Mouse (Mus musculus) left cerebral cortex, adult 8-10 months (tissue): ENCODE results near the gene Plekha7. TPM values are rescaled to one million over a fixed set of nuclear protein-coding genes. Genes with fewer than 3 reads are reported as not detected.

Experiments used
- DNase-seq, 2 experiments: peaks; one replicate each; pipeline ENCODE4 v3.0.0; 2022; ENCODE audit warnings: low spot score in 2 of 2
- total RNA-seq, 4 experiments: library from RNA; stranded (reverse); gene quantifications; 2 replicates each; pipeline ENCODE4 v1.2.4; 2022

Plekha7 gene
- total RNA-seq, 4 experiments from 2014 or later = 24.7 to 30.1 (median 27.0) TPM

DNA sequence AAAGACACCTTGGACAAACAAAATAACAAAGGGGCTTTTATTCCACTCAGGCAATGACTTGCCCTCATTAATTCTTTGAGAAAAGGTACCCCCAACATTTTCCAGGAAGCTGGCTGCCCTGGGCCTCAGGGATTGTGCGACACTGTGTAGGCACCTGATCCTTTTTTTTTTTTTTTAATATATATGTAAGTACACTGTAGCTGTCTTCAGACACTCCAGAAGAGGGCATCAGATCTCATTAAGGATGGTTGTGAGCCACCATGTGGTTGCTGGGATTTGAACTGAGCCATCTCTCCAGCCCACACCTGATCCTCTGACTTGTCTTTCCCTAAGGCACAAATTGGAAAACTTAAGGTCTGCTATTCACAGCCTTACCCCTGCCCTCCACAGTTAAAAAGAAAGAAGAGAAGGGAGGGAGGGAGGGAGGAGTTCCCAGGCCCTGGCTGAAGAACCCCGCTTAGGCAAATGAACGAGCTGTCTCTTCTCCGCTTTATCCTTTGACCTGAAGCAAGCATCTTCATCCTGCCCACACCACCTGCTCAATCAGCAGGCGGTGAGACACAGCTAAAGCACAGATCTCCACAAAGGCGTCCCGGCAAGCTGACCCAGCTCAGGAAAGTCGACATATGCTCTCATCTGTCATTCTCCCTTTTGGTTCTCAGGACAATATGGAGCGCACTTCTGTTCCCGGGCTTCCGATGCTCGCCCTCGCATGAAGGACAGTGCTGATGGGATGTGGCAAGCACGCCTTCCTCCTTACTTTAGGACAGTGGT, 85.0 kb downstream of the Plekha7 start:
- no peak for DNase-seq

DNA sequence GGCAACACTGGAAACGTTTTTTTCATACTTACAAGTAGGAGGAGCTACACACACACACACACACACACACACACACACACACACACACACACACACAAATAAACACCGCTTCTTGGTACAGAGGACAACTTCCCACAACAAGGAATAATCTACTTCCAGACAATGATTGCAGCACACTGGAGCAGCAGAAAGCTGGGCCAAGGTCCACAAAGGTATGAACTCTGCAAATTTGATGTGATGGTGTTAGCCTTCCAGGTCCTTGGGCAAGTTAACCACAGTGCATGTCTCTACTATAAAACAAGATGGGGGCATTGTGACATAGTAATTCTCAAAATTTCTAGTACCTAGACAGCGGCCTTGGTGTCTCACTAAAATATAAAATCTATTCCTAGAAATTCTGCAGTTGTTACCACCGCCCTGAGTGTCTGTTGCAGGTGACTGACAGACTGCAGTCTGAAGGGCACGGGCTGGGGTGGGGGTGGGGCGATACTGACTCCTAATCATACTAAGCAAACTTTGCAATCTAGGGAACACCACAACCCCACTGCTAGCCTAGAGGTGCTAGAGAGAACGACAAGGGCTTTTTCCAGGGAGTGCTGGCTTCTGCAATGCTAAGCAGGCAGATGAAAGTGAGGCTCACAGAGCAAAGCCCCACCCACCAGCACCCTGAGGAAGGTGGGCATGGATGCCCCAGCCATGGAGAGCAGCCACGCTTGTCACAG, 85.7 kb downstream of the Plekha7 start:
- no peak for DNase-seq

DNA sequence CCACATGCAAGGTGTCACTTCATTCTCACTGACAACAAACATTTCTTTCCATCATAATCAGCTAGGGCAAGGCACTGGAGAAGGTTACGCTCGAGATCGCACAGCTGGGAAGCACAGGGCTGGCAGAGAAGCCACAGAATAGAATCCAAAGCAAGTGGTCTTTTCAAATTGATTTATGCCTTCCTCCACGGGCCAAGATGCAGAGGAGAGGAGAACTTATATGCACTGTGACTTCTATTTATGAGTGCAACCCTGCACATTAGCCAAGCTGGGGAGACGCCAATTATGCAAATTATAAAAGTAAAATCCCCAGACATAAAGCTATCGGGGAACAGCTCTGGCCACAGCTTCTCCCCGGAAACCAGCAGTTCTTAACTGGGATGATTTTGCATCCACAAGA, 86.3 kb downstream of the Plekha7 start:
- DNase-seq = no peak

DNA sequence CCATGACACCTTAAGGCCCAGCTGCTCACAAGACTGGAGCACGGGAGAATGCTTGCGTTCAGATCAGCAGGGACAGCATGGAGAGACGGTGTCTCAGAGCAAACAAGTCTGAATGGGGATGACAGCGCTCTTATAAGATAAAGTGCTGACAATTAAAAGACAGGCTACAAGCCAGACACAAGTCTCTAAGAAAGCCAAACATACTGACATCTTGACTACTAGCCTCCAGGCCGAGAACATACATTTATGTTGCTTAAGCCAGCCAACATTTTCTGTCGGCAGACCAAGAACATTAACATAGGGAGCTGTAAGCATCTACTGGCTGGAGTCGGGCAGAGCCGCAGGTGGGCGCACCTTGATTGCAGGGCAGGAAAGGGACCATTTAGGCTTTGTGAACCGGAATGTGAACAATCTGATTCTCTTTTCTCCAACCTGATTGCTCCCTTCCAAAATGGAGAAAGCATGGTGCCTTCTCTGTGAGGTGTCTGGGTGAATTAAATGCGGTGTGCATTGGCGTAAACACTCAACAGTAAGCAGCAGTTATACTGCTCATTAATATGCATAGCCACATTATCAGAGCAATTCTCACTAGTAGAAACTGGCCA, 88.0 kb downstream of the Plekha7 start:
- no peak for DNase-seq

DNA sequence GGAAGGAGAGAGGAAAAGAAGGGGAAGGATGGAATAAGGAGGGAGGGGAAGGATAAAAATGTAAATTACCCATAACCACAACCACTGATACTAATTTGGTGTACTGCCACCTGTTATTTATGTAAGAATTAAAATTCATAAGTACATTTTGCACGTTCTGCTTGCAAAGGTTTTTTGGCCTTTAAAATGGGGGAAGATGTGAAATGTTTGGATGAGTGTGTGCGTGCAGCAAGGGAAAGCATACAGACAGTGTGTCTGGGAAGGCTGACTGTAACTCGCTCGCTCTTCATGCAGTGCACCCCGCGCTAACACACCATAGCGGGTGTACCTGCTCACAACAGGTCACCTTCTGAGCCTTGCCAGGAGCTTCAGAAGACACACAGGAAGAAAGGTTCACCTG, 90.4 kb downstream of the Plekha7 start:
- DNase-seq = no peak

DNA sequence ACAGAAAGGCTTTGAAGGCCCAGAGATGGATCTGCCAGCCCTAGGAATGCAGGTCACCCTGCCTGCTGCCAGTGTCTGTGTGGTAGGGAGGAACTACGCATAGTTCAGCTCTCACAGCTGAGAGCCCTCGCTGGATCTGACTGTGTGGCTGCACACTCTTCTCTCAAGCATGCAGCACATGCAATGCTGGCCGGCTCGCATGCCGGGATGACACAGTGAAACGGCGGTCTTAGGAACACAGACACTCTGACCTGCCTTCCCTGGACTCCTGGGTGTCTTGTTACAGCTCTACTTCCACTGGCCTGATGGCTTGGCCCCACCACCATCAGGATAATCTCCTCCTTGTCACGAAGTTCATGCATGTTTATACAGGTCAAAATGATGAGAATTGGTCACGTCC, 96.3 kb downstream of the Plekha7 start:
- DNase-seq = no peak

DNA sequence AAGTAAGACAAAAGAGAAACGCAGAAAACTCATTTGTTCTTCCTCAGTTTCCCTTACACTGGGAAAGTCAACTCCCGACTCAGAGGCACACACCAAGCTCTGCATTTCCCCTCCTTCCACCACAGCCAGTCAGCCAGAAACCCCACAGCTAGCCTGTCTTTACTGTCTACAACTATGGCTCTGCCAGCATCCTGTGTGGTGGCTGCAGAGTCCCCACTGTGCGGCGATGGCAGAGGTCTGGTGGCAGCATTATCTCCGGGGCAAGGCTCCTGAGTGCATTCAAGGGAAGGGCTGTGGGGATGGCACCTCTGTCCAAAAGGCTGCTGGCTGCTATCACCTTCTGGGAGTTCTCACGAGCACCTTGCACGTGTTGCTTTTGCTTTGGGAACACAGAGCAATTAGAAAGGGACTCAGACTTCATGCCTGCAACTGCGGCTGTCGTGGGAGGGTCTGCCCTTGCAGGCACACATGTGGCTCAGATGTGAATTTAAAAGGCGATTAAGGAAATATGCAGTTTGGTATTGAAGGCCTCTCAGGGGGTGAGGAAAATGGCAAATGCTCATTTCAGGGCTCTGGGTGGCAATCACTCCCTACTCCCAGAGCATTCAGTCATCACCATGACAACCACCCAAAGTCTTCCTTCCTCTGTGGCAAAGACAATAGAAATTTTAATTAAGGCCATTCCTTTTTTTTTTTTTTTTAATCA, 98.1 kb downstream of the Plekha7 start:
- no peak for DNase-seq

DNA sequence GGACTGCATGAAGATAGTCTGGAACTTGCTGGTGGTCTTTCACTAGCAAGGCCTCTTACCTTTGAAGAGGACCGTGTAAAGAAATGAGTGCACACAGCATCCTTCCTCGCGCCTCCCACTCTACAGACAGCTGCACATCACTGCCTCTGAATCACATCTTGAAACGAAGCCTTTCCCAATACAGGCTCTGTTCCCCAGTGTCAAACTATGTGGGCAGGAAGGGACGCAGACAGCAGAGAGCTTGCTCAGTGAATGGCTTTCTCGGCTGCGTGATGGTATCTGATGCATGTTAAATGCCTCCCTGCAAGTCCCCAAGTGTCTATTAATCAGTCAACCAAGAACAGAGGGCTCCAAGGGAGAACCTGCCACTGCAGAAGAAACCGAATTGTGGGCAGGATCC, 99.3 kb downstream of the Plekha7 start:
- no peak for DNase-seq

DNA sequence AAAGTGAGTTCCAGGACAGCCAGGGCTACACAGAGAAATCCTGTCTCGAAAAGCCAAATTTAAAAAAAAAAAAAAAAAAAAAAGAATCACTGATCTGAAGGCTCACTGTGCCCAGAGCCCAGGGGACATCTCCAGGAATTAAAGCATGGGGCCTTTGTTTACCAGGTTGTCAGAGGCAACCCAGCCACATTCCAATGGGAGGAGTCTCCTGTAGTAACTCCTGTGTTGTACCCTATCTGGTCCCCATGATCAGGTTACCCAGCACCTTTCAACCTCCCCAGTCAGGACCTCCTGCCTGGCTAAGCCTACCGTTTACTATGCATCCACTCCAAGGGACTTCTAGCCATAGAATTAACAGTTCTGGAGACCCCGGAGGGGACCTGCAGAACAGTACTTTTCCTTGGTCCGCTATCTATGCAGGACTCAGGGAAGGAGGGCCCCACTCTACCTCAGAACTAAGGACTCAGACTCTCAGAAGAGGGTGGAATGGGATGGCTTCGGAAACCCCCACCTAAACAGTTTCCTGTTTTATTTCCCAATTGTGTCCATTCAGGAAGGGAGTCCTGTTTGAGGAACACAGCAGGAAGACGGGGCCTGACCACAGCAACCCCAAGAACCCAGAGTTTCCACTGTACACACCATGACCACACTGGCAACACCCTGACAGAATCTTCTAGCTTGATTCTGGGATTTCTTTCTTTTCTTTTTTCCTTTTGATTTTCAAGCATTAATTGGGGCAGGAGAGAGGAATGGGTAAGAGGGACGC, 101.2 kb downstream of the Plekha7 start:
- no peak for DNase-seq

DNA sequence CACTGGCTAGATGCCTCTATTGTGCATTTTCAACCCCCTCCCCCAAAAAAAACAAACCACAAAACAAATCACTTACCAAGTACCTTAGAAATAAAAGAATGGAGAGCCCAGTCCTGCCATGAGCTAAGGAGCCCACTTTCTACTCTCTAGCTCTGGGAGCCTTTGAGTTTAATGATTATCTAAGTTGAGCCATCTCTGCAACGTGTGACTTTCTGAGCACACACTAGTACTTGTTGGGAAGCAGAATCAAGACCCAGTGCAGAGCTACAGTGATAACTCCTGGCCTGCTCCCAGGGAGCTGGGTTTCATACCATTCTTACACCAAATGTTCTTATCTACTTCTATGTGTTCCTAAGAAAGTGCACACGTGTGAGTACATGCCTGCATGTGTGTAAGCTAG, 102.7 kb downstream of the Plekha7 start:
- no peak for DNase-seq

DNA sequence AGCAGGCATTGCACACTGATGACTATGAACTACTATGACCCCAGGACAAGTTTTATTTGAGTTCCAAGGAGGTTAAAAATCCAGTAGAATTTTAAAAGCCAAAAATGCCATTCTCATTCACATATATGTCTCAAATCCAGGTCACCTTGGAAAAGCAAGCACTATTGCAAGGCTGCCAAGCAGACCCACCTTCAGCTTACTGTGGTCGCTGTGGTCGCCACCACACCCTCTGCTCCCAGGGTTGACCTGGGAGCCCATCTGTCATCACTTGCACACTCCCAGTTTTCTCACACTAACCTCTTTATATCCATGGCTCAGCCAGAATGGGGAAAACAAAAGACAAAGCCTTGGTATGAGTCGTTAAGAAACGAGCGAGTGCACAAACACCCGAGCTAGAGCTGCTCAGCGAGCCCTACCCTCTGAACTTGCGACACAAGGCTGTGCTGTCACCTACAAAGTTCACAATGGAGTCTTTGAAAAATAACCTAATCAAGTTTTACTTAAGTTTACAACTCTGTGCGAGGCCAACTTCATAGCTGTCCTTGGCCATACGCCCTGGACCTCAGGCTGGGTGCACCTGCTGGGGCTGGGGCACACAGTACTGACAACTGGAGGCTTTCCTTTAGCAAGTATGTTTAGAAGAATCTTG, 106.0 kb downstream of the Plekha7 start:
- DNase-seq = no peak

DNA sequence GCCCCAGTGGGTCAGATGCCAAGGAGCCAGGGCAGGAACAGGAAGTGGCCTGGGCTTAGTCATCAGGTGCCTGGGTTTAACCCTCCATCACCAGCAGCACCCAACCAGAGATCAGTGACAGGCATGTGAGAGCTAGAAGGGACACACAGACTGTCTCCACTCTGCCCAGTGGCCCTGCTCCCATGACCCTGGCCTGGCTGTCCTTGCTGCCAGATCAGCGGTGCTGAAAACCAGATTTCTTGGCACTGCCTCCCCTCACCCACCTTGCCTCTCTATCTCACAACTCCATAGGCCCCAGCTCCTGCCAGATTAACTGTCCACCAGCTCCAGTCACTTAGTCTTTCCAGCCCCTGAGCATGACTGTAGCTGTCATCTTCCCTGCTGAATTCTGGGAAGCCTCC, 107.2 kb downstream of the Plekha7 start:
- no peak for DNase-seq

DNA sequence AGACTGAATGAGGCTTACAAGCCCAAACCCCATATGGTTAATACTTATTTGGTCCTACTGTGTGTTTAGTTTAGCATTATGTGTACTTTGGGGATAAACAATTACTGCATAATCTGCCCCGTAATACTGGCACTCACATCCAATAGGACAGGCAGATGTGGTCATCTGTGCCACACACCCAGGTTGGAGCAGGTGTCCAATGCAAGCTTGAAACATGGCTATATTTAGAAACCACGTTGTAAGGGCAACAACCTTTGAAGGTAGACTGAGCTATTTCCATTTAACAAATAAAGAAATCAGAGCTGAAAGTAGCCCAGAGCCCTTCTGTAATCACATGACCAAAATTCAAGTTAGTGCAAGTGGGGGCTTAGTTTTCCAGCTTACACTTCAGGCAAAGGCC, 107.6 kb downstream of the Plekha7 start:
- no peak for DNase-seq

DNA sequence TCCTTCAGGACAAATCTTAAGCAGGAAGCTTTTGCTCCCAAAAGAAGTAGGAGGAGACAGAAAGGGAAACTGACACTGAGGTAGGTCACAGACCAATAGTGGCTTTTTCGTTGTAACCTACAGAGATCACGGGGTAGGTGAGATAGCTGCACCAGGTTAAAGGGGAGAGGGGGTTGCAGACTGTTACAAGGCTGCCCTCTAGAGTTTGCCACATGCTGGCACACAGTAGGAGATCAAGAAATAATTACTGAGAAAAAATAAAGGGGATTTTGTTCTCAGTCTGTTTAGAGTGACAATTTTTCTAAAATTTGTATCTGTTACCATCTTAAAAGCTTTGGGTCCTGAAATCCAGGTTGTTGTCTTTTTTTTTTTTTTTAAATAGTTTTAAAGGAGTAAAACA, 109.3 kb downstream of the Plekha7 start:
- no peak for DNase-seq

DNA sequence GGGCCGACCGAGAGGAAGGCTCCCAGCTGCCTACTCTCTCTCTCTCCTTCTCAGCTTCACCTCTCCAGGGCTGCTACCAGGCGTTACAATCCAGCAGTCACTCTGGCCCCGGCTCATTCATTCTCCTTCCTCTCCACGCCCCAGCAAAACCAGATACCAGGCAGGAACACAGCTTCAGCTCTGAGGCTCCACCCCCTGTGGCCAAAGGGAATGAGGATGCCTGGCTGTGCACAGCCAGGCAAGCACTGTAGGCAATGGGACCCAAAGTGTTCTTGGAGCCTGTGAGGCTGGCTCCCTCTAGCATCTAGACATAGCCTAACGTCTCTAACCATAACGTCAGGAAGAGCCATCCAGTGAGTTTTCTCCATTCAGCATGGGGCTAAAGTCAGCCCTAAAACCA, 109.8 kb downstream of the Plekha7 start:
- DNase-seq = no peak

DNA sequence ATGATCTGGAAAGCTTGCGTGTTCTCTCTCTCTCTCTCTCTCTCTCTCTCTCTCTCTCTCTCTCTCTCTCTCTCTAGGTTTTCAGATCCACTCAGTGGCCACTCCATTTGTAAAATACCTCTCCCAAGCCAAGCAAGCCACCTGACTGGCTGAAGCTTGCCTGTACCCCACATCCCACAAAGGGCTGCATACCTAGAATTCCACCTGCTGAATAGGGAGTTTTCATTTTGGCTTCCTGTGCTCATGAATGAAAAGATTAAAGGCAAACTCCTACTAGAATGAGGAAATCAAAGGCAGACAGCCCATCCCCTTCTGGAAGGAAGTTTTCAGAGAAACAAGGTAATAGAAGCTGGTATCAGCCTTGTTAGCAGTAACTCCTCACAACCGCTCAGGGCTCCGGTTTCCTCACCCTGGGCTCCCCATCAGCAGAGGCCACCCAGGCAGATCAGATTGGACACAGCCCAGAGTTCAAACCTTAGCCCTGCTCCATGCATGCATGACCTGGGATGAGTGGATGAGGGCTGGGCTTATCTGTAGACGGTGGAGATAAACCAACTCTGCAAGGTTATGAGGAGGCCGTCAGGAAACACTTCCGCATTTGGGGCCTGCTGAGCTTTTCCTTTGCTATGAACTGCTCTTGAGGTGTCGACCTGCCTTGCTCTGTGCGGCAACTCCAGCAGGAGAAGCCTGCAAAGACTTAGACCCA, 111.0 kb downstream of the Plekha7 start:
- DNase-seq = no peak

DNA sequence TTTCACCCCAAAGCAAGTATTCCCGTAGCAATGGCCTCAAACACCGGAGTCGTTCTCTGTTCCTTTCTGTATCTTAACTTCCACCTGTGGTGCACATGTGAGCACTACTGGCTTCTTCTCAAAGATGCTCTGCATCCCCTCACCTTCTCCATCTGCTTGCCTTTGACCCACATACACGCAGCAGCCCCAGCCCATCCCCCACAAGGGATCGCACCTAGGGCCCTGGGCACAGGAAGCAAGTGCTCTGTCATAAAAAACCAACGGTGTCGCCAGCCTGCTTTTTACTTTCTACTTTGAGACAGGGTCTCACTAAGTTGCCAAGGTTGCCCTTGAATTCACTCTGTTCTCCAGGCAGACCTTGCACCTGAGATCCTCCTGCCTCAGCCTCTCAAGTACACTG, 113.2 kb downstream of the Plekha7 start:
- no peak for DNase-seq

DNA sequence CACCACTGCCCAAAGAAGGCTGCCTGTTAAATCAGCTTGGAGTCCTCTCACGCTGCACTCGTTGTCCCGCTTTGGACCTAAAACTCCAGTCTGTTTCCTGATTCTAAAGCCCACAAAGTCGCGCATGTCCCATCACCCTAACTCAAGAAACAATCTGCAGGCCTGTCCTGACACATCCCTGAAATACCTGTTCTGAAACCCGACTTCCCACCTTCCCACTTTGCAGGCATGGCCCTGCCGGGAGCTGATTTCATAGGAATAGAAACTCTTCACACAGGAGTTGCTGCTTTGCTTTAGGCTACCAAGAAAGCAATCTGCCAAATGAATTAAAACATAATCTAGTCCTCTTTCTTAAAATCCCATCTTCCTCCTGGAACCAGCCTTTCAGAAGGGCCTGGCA, 115.2 kb downstream of the Plekha7 start:
- DNase-seq = no peak

DNA sequence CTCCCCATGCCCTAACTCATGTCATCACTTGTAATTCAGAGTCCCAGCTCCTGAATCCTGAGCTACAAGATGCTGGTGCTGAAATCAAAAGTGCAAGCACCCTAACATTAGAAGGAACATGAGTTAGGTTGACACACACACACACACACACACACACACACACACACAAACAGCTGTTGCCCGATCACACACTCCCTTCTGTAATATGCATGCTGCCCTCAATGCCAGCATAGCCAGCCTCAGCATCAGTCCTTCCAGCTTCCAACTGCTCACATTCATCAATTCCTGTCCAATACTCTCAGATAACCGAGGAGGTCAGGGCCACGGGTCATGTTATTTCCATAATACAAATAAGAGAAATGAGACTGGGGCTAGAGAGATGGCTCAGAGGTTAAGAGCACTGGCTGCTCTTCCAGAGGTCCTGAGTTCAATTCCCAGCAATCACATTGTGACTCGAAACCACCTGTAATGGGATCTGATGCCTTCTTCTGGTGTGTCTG, 116.0 kb downstream of the Plekha7 start:
- no peak for DNase-seq

DNA sequence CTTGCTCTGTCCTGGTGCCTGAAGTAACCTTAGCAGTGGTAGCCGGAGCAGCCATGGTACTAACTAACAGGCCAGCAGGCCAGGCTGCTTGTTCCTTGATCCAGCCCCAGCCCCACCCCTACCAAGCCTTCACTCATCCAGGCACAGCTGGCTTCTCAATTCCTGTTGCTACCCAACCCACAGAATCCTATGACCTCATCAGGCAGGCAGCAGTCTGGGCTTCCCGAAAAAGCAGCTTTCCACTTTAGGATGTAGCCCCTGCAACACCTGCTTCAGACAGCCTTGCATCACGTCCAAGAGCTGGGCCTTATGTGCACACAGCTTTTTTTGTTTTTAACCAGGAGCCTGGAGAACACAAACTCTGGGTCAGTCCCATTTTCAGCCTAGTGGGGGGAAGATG, 117.0 kb downstream of the Plekha7 start:
- DNase-seq = peak in 1 of 2 experiments; percentile 79
